Mouse (Mus musculus): ENCODE data around the gene Gm3286.
"Not testable (repeated sequence)": the region's sequence is repeated elsewhere in the genome, so short reads cannot be mapped to it uniquely, and the experiment has no call there.

Gene Gm3286

GRCm38 (mm10) chr5:95510458-95510857, at the start of gene Gm3286:
Gene Gm3286, plus strand, starts transcription at chr5:95510758.
- not testable (repeated sequence) for DNase-seq (ENCODE audit: extremely low read depth, low read depth, low spot score)
